Mouse (Mus musculus) brown adipose tissue, adult 24 weeks (tissue): ENCODE results near the gene Trim28. TPM values are rescaled to one million over a fixed set of nuclear protein-coding genes. Genes with fewer than 3 reads are reported as not detected.

Source experiments
- H3K27ac ChIP-seq: fragments of 200-500 bp; replicated peaks from 2 replicates; pipeline ENCODE4 v1.5.1; 2012; ENCODE audit warnings: low read depth, mild to moderate bottlenecking, low read length
- H3K4me1 ChIP-seq: fragments of 200-500 bp; 2 replicates; pipeline ENCODE4 v1.6.1; 2012; ENCODE audit warnings: low read length, mixed read lengths; ENCODE audit not compliant: control insufficient read depth, insufficient read depth, insufficient read length
- H3K4me3 ChIP-seq: fragments of 200-500 bp; 2 replicates; pipeline ENCODE4 v1.5.1; 2012; ENCODE audit warnings: low read depth, mild to moderate bottlenecking, low read length, moderate library complexity; ENCODE audit not compliant: insufficient read depth
- polyA plus RNA-seq: library from polyadenylated mRNA; stranded (reverse); fragments of >200 nt; gene quantifications from 2 replicates; pipeline ENCODE4 v1.2.4, GENCODE M21; 2012; ENCODE audit not compliant: missing spikeins, insufficient read depth, insufficient read length

Gene Trim28
- polyA plus RNA-seq, 1 experiment: 39.4 TPM

GRCm38 (mm10) chr7:12985724-12986123 lies 13.2 kb upstream of the Trim28 start:
- no peak overlapping the region for H3K27ac ChIP-seq
- H3K4me1 ChIP-seq: no peaks in the 10 kb centered on the region
- H3K4me3 ChIP-seq: no peak overlapping the region

GRCm38 (mm10) chr7:12986906-12987305 lies 12.0 kb upstream of the Trim28 start:
- no peaks in the 10 kb centered on the region for H3K4me1 ChIP-seq
- no peak overlapping the region for H3K27ac ChIP-seq
- no peak overlapping the region for H3K4me3 ChIP-seq

- Histone ChIP-seq H3K4me3 (no peak overlapping the region), H3K27ac (no peak overlapping the region), H3K4me1 (no peaks in the 10 kb centered on the region)
These were observed 11.3 kb upstream of the Trim28 start for GRCm38 (mm10) chr7:12987409-12988189.

GRCm38 (mm10) chr7:12992222-12992621 lies 6.7 kb upstream of the Trim28 start:
- H3K4me1 ChIP-seq: no peaks in the 10 kb centered on the region
- H3K4me3 ChIP-seq: no peak overlapping the region
- H3K27ac ChIP-seq: no peak overlapping the region

- no peak overlapping the region for H3K4me3 ChIP-seq
- H3K4me1 ChIP-seq: no peaks in the 10 kb centered on the region
- no peak overlapping the region for H3K27ac ChIP-seq
These were observed 5.8 kb upstream of the Trim28 start for GRCm38 (mm10) chr7:12993148-12993547.

GRCm38 (mm10) chr7:12995862-12996261 lies 3.1 kb upstream of the Trim28 start:
- Histone ChIP-seq H3K27ac (no peak overlapping the region), H3K4me3 (no peak overlapping the region), H3K4me1 (no peaks in the 10 kb centered on the region)

- Histone ChIP-seq H3K4me3 (no peak overlapping the region), H3K27ac (no peak overlapping the region), H3K4me1 (no peaks in the 10 kb centered on the region)
These were observed 1.7 kb upstream of the Trim28 start for GRCm38 (mm10) chr7:12997230-12997629.

GRCm38 (mm10) chr7:12998053-12998452 lies 861 bp upstream of the Trim28 start, which contains the start of gene Slc27a5:
Gene Slc27a5, minus strand, starts transcription at chr7:12998192.
- H3K27ac ChIP-seq: no peak within 1 kb of the TSS
- no peaks in the 10 kb centered on the region for H3K4me1 ChIP-seq
- no peak within 1 kb of the TSS for H3K4me3 ChIP-seq

GRCm38 (mm10) chr7:13001584-13001983 lies 2.7 kb downstream of the Trim28 start:
- H3K27ac ChIP-seq: no peak overlapping the region
- H3K4me3 ChIP-seq: no peak overlapping the region
- no peaks in the 10 kb centered on the region for H3K4me1 ChIP-seq

- no peak overlapping the region for H3K27ac ChIP-seq
- no peak overlapping the region for H3K4me3 ChIP-seq
- H3K4me1 ChIP-seq: no peaks in the 10 kb centered on the region
These were observed 4.5 kb downstream of the Trim28 start for GRCm38 (mm10) chr7:13003380-13003779.

- peaks cover 6% of the 10 kb centered on the region; the same call in 1 of the 2 replicates for H3K4me1 ChIP-seq
- H3K4me3 ChIP-seq: 0 out of 2 replicates have a peak overlapping the region, but pooled peaks have one; percentile 13
- peak overlapping the region; percentile 55 for H3K27ac ChIP-seq
These were observed 7.1 kb downstream of the Trim28 start for GRCm38 (mm10) chr7:13006011-13006410.

- peak overlapping the region; percentile 13 for H3K4me3 ChIP-seq
- peaks cover 6% of the 10 kb centered on the region; the same call in 1 of the 2 replicates for H3K4me1 ChIP-seq
- H3K27ac ChIP-seq: peak overlapping the region; percentile 83
These were observed 7.6 kb downstream of the Trim28 start for GRCm38 (mm10) chr7:13006531-13006930.

- peaks cover 6% of the 10 kb centered on the region; the same call in 1 of the 2 replicates for H3K4me1 ChIP-seq
- 0 out of 2 replicates have a peak overlapping the region, but pooled peaks have one; percentile 14 for H3K27ac ChIP-seq
- H3K4me3 ChIP-seq: no peak overlapping the region
These were observed 8.6 kb downstream of the Trim28 start for GRCm38 (mm10) chr7:13007341-13008092.

GRCm38 (mm10) chr7:13009143-13010004 lies 10.5 kb downstream of the Trim28 start:
- Histone ChIP-seq H3K4me3 (peak overlapping the region; percentile 94), H3K4me1 (peaks cover 6% of the 10 kb centered on the region; the same call in 1 of the 2 replicates), H3K27ac (peak overlapping the region; percentile 89)
